Mouse (Mus musculus) intestine, embryonic 16.5 days (tissue): Measurements from ENCODE around the gene Sart3. TPM values are rescaled to one million over a fixed set of nuclear protein-coding genes. Genes with fewer than 3 reads are reported as not detected.

Experiments
- ATAC-seq: fragments of 200-750 bp; cut with Nextera tagmentation; 2 replicates; pipeline ENCODE4 v1.8.0; 2017; ENCODE audit warnings: moderate TSS enrichment, moderate library complexity
- H3K27ac ChIP-seq: fragments of 300-500 bp; sonication (generic); 2 replicates; pipeline ENCODE4 v1.5.1; 2014; ENCODE audit warnings: mild to moderate bottlenecking, low read length
- H3K27me3 ChIP-seq: fragments of 300-500 bp; sonication (generic); replicated peaks from 2 replicates; pipeline ENCODE4 v1.6.1; 2014; ENCODE audit warnings: low read length, control low read depth, mixed read lengths; ENCODE audit not compliant: control insufficient read depth, insufficient read depth
- H3K36me3 ChIP-seq: fragments of 300-500 bp; sonication (generic); 2 replicates; pipeline ENCODE4 v1.6.1; 2014; ENCODE audit warnings: low read length, control low read depth; ENCODE audit not compliant: control insufficient read depth, insufficient read depth
- H3K4me1 ChIP-seq: fragments of 300-500 bp; sonication (generic); 2 replicates; pipeline ENCODE4 v1.6.1; 2014; ENCODE audit warnings: low read length, control low read depth, mixed read lengths; ENCODE audit not compliant: control insufficient read depth, insufficient read depth
- H3K4me2 ChIP-seq: fragments of 300-500 bp; sonication (generic); 2 replicates; pipeline ENCODE4 v1.6.1; 2014; ENCODE audit warnings: low read depth, low read length, control low read depth
- H3K4me3 ChIP-seq: fragments of 300-500 bp; sonication (generic); 2 replicates; pipeline ENCODE4 v1.5.1; 2014; ENCODE audit warnings: mild to moderate bottlenecking, low read length
- H3K9ac ChIP-seq: fragments of 300-500 bp; sonication (generic); 2 replicates; pipeline ENCODE4 v1.6.1; 2014; ENCODE audit warnings: low read depth, low read length
- H3K9me3 ChIP-seq: fragments of 300-500 bp; sonication (generic); 2 replicates; pipeline ENCODE4 v1.6.1; 2016; ENCODE audit warnings: low read length, control low read depth; ENCODE audit not compliant: control insufficient read depth
- WGBS: fragments of 180-500 bp; shearing (Covaris S2); extraction: QIAGEN DNeasy Blood & Tissue Kit; methylation state at CpG from one replicate; pipeline ENCODE4 v1.1.7; 2014; 5-methylcytosine and 5-hydroxymethylcytosine counted together
- polyA plus RNA-seq: library from polyadenylated mRNA; unstranded; fragments of >200 nt; fragmentation: Nextera tagmentation; extraction: Ambion mirVana; gene quantifications from 2 replicates; pipeline ENCODE4 v1.2.1, GENCODE M21; 2015

Gene Sart3
- polyA plus RNA-seq, 1 experiment from 2014 or later = 30.2 TPM

- H3K27me3 ChIP-seq = no peaks in the 10 kb centered on the region
- peak; percentile 41; the same call in 1 of the 2 replicates for ATAC-seq
- peak overlapping the region; percentile 45; the same call in 1 of the 2 replicates for H3K27ac ChIP-seq
- 0 out of 2 replicates have a peak, but pooled peaks cover 3% of the 10 kb centered on the region for H3K9me3 ChIP-seq
- H3K4me3 ChIP-seq = no peak overlapping the region
- peaks cover 14% of the 10 kb centered on the region; the same call in 1 of the 2 replicates for H3K4me1 ChIP-seq
- H3K36me3 ChIP-seq = no peaks in the 10 kb centered on the region
- no peak overlapping the region for H3K4me2 ChIP-seq
- H3K9ac ChIP-seq = no peak overlapping the region
- 69% methylated on average over 2 of the region's 2 CpGs for WGBS
These were observed 35.9 kb upstream of the Sart3 start for GRCm38 (mm10) chr5:113808177-113808576.

DNA sequence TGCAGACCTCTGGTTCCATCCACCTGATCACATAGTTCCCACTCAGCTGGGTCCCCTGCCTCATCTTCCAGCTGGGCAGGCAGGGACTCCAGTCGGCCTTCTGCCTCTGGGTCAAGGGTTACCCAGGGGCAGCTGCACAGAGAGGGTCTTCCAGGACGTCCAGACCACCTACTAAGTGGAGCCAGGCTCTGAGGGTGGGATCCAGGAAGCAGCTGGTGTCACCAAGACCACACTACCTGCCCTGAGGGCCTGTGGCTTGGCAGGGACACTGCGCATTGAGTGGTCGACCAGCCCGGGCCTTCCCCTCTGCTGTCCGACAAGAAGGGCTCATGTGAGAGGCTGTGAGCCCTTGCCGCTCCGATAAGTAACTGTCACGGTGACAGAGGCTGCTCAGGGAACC is 35.4 kb upstream of the Sart3 start:
- peaks cover 14% of the 10 kb centered on the region; the same call in 1 of the 2 replicates for H3K4me1 ChIP-seq

GRCm38 (mm10) chr5:113806414-113806813 is 34.1 kb upstream of the Sart3 start:
- 0 out of 2 replicates have a peak, but pooled peaks cover under 1% of the 10 kb centered on the region for H3K9me3 ChIP-seq
- peak; percentile 63 for ATAC-seq
- H3K4me1 ChIP-seq = peaks cover 14% of the 10 kb centered on the region; the same call in 1 of the 2 replicates
- 0 out of 2 replicates have a peak overlapping the region, but pooled peaks have one; percentile 29 for H3K27ac ChIP-seq
- no peaks in the 10 kb centered on the region for H3K36me3 ChIP-seq
- H3K27me3 ChIP-seq = no peaks in the 10 kb centered on the region
- WGBS = 9% methylated on average over 10 of the region's 10 CpGs
- H3K4me3 ChIP-seq = no peak overlapping the region
- H3K4me2 ChIP-seq = no peak overlapping the region
- no peak overlapping the region for H3K9ac ChIP-seq

More for the DNA sequence above, 35.4 kb upstream of the Sart3 start:
- peak overlapping the region; percentile 45 for H3K27ac ChIP-seq
- H3K4me3 ChIP-seq = no peak overlapping the region
- 59% methylated on average over 9 of the region's 9 CpGs for WGBS
- H3K27me3 ChIP-seq = no peaks in the 10 kb centered on the region
- H3K4me2 ChIP-seq = no peak overlapping the region
- no peaks in the 10 kb centered on the region for H3K36me3 ChIP-seq
- no peak for ATAC-seq
- H3K9me3 ChIP-seq = 0 out of 2 replicates have a peak, but pooled peaks cover 3% of the 10 kb centered on the region
- no peak overlapping the region for H3K9ac ChIP-seq

DNA sequence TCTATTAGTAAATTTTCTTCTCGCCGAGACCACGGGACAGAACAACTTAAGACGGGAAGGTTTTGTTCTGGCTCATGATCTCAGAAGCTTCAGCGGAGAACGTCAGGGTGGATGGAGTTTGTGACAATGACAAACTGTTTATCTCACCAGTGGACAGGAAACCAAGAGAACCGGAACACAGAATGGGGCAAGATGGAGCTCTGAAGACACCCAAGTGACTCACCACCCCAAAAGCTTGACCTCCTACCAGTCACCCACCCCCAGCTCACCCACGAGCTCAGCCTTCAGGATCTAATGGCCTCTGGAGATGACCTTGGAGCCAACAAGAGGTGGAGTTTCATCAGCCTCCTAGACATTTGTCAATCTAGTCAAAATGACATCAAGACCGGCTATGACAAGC is 33.0 kb upstream of the Sart3 start:
- peaks cover 20% of the 10 kb centered on the region for H3K4me1 ChIP-seq
- no peak overlapping the region for H3K4me2 ChIP-seq
- no peaks in the 10 kb centered on the region for H3K9me3 ChIP-seq
- no peaks in the 10 kb centered on the region for H3K27me3 ChIP-seq
- H3K9ac ChIP-seq = no peak overlapping the region
- WGBS = 80% methylated on average over 9 of the region's 9 CpGs
- H3K36me3 ChIP-seq = no peaks in the 10 kb centered on the region
- no peak for ATAC-seq
- H3K4me3 ChIP-seq = no peak overlapping the region
- H3K27ac ChIP-seq = no peak overlapping the region

GRCm38 (mm10) chr5:113804395-113804966 is 32.2 kb upstream of the Sart3 start:
- no peak for ATAC-seq
- peaks cover 24% of the 10 kb centered on the region for H3K4me1 ChIP-seq
- H3K4me2 ChIP-seq = no peak overlapping the region
- H3K9ac ChIP-seq = no peak overlapping the region
- 58% methylated on average over 7 of the region's 7 CpGs for WGBS
- no peak overlapping the region for H3K27ac ChIP-seq
- no peaks in the 10 kb centered on the region for H3K27me3 ChIP-seq
- H3K9me3 ChIP-seq = no peaks in the 10 kb centered on the region
- no peaks in the 10 kb centered on the region for H3K36me3 ChIP-seq
- H3K4me3 ChIP-seq = no peak overlapping the region

- no peaks in the 10 kb centered on the region for H3K27me3 ChIP-seq
- peak within 1 kb of the TSS; percentile 52 for H3K4me3 ChIP-seq
- under 1% methylated on average over 11 of the region's 11 CpGs for WGBS
- H3K4me2 ChIP-seq = peak within 1 kb of the TSS; percentile 55
- peak within 1 kb of the TSS; percentile 65 for H3K9ac ChIP-seq
- H3K4me1 ChIP-seq = peaks cover 31% of the 10 kb centered on the region
- no peaks in the 10 kb centered on the region for H3K36me3 ChIP-seq
- peak; percentile 89 for ATAC-seq
- no peaks in the 10 kb centered on the region for H3K9me3 ChIP-seq
- H3K27ac ChIP-seq = peak within 1 kb of the TSS; percentile 82
These were observed 28.0 kb upstream of the Sart3 start, which contains the start of gene Tmem119 for GRCm38 (mm10) chr5:113800280-113800679. TSS of gene Tmem119 (minus strand) at chr5:113800516.

GRCm38 (mm10) chr5:113799691-113800090 is 27.4 kb upstream of the Sart3 start:
- H3K27ac ChIP-seq = peak overlapping the region; percentile 82
- H3K9ac ChIP-seq = peak overlapping the region; percentile 65
- H3K4me2 ChIP-seq = peak overlapping the region; percentile 55
- 39% methylated on average over 5 of the region's 5 CpGs for WGBS
- H3K27me3 ChIP-seq = no peaks in the 10 kb centered on the region
- no peak for ATAC-seq
- no peaks in the 10 kb centered on the region for H3K9me3 ChIP-seq
- no peaks in the 10 kb centered on the region for H3K36me3 ChIP-seq
- peaks cover 31% of the 10 kb centered on the region for H3K4me1 ChIP-seq
- peak overlapping the region; percentile 52 for H3K4me3 ChIP-seq

DNA sequence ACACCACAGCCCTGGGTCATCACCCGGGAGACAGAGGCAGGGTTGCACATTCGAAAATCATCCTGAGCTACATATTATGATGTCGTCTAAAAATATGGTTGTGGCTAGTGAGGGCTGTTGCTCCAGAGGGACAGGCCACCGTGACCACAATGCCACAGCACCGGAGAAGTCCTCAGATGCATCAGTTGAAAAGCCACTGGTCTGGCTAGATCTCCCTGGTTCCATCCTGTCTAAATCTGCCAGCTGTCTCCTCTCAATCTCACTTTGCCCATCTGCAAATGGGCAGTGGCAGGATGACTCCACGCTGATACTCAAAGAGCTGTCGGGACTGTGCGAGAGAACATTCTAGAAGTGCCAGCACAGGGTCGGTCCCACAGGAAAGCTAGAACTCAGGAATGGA is 26.2 kb upstream of the Sart3 start:
- WGBS = 67% methylated on average over 9 of the region's 9 CpGs
- Histone ChIP-seq H3K27me3 (no peaks in the 10 kb centered on the region), H3K27ac (no peak overlapping the region), H3K4me3 (peak overlapping the region; percentile 52; the same call in 1 of the 2 replicates), H3K9ac (peak overlapping the region; percentile 65), H3K36me3 (no peaks in the 10 kb centered on the region), H3K9me3 (no peaks in the 10 kb centered on the region), H3K4me1 (peaks cover 26% of the 10 kb centered on the region), H3K4me2 (peak overlapping the region; percentile 55)
- no peak for ATAC-seq

GRCm38 (mm10) chr5:113797149-113797882 is 25.0 kb upstream of the Sart3 start:
- WGBS = 20% methylated on average over 19 of the region's 19 CpGs
- Histone ChIP-seq H3K9ac (peak overlapping the region; percentile 61), H3K36me3 (no peaks in the 10 kb centered on the region), H3K4me3 (peak overlapping the region; percentile 52), H3K4me1 (peaks cover 26% of the 10 kb centered on the region), H3K27ac (peak overlapping the region; percentile 61), H3K4me2 (peak overlapping the region; percentile 55), H3K9me3 (no peaks in the 10 kb centered on the region), H3K27me3 (no peaks in the 10 kb centered on the region)
- ATAC-seq = no peak
